Mouse (Mus musculus) megakaryocyte, embryonic 14.5 days (primary cell): ENCODE measurements around the gene Olfr644.

Experiments used
- FLI1 ChIP-seq: IDR thresholded peaks from 2 replicates; pipeline ENCODE4 v1.6.1; 2012; ENCODE audit warnings: low read length, inconsistent platforms, mixed read lengths
- GATA1 ChIP-seq: IDR thresholded peaks from 3 replicates; pipeline ENCODE4 v1.6.1; 2012; ENCODE audit warnings: mixed read lengths, low read length, inconsistent platforms, borderline replicate concordance

- TF ChIP-seq GATA1, result no peak
- TF ChIP-seq FLI1, result no peak
Observed at GRCm38 (mm10) chr7:104085365-104085764, 13.7 kb upstream of the Olfr644 start, which contains the start of gene Olfr645.
